Mouse (Mus musculus): ENCODE results near the gene Grik1. TPM values are rescaled to one million over a fixed set of nuclear protein-coding genes. Genes with fewer than 3 reads are reported as not detected.

Gene Grik1
- total RNA-seq, 2 experiments from 2014 or later, result 0.07 to 0.15 TPM

GRCm38 (mm10) chr16:87973394-87974075 is 316.5 kb downstream of the Grik1 start:
- intact Hi-C loops (cut with DNase I), result no loop called here

GRCm38 (mm10) chr16:87971911-87972310 is 318.2 kb downstream of the Grik1 start:
- intact Hi-C loops (cut with DNase I), result no loop called here
- no peak for DNase-seq

More at GRCm38 (mm10) chr16:87973394-87974075, 316.5 kb downstream of the Grik1 start:
- no peak for DNase-seq

DNA sequence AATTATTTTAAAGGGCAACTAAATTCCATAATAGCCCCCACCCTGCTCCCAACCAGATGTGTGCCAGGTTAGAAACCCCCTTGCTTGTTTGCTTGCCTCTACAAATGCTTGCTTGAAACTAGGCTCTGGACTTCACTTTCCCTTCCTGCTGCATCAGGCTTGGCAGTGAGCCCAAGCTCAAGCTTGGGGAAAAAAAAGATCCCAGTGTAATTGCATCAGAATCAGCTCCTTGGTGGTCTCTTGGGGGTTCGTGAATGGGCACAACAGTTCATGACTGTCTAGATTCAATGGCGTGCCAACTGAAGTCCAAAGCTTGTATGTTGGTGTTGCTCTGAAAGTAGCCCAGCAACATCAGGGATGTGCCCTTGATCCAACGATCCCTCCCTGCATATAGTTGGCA is 320.1 kb downstream of the Grik1 start:
- no peak for DNase-seq
- intact Hi-C loops (cut with DNase I), result no loop called here

DNA sequence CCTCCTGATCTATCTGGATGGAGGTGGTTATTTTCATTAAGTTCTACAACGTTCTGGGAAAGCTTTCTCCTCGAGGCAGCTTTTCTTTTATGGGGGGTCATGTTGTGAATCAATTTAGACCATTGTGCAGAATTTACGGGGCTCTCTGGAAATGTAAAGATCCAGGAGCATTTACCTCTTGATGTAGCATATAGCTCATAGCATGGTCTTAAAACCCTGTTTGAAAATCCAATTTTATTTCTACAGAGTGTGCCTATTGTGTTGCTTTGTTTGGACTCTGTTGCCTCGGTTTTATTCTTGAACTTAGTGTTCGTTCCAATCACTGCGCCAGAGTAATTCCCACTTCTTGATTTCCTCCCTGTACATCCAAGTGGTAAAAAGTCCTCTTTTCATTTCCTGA is 328.6 kb downstream of the Grik1 start:
- intact Hi-C loops (cut with DNase I), result no loop called here
- no peak for DNase-seq

DNA sequence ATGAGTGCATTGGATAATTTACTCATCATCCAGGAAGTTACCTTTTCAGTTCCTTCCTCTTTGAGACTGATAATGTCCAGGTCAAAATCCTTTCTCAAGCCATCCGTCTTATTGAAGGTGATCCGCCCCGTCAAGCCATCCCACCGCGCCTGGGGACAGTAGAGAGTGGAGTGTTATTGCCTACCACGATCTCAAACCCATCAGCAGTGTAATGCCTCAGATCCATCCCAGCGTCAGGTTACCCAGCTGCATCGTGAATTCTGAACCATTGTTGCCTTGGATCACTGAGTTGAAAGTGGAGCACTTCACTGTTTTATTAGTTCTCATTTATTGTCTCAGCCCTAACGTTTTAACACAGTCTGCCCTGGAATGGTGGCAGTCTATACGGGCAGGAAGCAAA is 332.6 kb downstream of the Grik1 start:
- no peak for DNase-seq
- intact Hi-C loops (cut with DNase I), result no loop called here

GRCm38 (mm10) chr16:87956178-87956577 is 333.9 kb downstream of the Grik1 start:
- no peak for DNase-seq
- intact Hi-C loops (cut with DNase I), result no loop called here

- intact Hi-C loops (cut with DNase I), result no loop called here
- DNase-seq, result no peak
Measured at GRCm38 (mm10) chr16:87954715-87955441, 335.2 kb downstream of the Grik1 start.

- intact Hi-C loops (cut with DNase I), result no loop called here
- DNase-seq, result no peak
Measured at GRCm38 (mm10) chr16:87953176-87953575, 336.9 kb downstream of the Grik1 start.

DNA sequence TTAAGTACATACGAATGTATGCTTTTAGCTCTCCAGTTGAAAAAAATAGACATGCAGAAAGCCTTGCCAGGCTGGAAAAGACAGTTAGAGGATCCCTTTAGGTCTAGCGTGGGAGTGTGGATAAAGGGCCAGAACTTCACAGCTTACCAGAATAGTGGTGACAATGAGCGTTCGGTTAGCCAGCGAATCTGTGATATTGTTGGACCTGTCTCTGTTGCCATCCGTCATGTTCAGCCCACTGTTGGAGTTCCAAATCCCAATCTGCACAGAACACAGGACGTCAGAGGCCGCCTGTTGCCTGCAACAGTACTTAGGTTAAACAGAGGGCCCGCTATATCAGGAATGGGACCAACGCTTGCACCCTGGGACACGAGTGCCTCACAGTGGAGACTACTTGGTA is 340.2 kb downstream of the Grik1 start:
- no peak for DNase-seq
- intact Hi-C loops (cut with DNase I), result no loop called here

DNA sequence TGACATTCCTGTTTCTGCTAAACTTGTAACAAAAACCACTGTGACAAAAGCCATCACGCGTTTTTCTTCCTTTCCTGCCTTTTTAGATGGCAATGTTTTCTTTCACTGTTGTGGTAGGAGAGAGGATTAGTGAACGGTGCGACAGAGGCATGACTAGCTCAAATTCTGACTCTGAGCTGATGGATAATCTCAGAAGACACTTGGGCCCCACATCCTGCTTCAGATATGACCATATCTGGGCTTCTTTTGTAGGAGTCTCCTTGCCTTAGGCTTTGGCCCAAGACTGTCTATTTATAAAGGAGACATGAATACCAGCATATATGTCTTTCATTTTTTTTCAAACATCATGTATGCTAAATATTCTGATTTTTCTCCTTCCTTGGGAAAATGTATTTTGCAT is 341.9 kb downstream of the Grik1 start:
- DNase-seq, result no peak
- intact Hi-C loops (cut with DNase I), result no loop called here

DNA sequence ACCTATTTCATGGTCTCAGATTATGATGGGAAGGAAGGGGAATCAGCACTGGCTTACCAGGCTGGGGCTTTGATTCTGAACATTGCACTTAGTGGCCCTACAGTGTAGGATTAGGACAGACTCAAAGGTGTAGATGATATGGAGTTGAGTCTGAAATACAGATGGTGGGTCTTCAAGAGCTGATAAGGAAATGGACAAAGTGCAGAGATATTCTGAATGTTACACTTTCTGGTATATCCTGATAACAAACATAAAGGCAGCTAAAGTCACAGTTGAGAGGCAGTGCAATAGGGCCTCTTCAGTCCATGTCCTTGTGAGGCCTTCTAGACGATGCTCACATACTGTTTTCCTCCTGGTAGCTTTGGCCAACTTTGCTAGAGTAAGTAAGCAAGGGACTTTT is 345.7 kb downstream of the Grik1 start:
- no peak for DNase-seq
- intact Hi-C loops (cut with DNase I), result no loop called here

GRCm38 (mm10) chr16:87942103-87942865 is 347.8 kb downstream of the Grik1 start:
- DNase-seq, result no peak
- intact Hi-C loops (cut with DNase I), result no loop called here

GRCm38 (mm10) chr16:87934685-87935084 is 355.4 kb downstream of the Grik1 start:
- intact Hi-C loops (cut with DNase I), result no loop called here
- no peak for DNase-seq

DNA sequence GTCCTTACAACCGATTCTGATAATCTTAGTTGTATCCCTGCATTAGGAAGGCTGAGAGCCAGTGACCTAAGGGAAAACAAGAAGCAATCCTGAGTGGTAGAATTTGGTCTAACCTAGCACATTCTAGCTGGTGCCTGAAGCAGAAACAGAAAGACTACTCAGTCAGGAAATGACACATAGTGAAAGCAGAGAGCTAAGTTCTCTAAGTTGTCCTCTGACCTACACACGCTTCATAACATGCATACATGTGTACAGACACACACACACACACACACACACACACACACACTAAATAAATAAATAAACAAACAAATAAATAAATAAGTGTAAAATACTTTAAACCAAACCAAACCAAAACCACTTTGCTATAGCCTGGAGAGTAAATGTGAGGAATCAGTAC is 358.7 kb downstream of the Grik1 start:
- intact Hi-C loops (cut with DNase I), result no loop called here
- no peak for DNase-seq

GRCm38 (mm10) chr16:87930519-87930918 is 359.5 kb downstream of the Grik1 start:
- no peak for DNase-seq
- intact Hi-C loops (cut with DNase I), result no loop called here

- intact Hi-C loops (cut with DNase I), result no loop called here
Measured at GRCm38 (mm10) chr16:87928671-87929070, 361.4 kb downstream of the Grik1 start.

DNA sequence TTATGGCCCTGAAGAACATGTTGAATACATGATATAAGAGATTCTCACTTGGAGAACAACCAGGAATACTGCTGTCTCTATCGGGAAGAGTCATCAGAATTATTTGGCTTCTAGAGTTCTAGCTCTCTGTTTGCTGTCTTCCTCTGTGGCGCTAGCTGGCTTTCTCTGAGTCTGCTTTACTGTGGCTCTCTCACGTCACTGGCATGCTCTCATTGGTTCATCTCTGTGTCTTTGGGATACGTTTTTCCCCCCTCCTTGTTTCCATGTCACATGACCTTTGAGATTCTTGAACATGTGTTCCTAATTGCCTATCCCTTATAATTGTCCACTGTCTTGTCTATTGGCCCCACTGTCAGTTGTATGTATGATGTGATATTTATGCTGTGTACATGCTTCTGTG is 372.2 kb downstream of the Grik1 start:
- no peak for DNase-seq
- intact Hi-C loops (cut with DNase I), result no loop called here

More at GRCm38 (mm10) chr16:87928671-87929070, 361.4 kb downstream of the Grik1 start:
- no peak for DNase-seq

GRCm38 (mm10) chr16:87917157-87917546 is 372.9 kb downstream of the Grik1 start:
- intact Hi-C loops (cut with DNase I), result no loop called here

DNA sequence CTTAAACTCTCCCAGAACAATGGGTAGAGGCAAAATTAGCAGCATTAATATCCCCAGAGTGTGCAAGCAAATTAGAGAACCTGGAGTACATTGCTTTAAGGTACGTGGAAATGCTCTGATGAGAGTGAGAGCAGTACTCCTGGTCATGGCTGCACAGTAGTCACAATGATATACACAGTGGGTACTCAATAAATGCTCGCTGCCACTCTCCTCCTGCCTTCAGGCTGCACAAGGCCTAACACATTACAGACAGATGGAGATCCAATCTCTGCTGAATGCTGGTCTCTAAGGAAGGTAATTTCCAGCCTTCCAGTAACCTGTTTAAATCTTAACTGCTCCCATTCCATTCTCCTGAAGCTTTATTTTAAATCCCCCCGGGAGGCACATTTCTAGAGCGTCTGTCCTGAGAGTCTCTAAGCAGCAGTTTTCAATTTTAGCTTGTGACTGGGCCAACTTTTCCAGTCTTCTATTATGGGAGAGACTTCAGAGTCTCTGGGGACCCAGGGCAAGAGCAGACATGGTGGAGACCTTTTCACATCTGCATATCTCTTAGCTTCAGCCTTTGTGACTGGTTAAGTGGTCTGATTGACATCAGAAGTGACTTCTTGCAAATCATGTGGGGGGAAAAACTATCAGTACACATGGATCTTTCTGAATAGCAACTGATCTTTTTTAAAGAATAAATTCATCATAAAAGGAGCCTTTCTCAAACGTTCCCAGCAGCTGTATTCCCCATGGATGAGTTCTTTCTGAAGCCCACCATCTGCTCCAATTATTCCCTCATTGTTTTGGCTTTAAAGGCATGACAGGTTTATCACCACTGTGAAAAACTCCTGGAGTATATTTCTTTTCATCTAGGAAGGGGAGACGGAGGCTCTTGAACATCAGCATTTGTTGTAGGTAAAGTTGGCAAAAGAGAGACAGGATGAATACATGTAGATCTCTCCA is 373.6 kb downstream of the Grik1 start:
- intact Hi-C loops (cut with DNase I), result no loop called here
- DNase-seq, result no peak

More at GRCm38 (mm10) chr16:87917157-87917546, 372.9 kb downstream of the Grik1 start:
- no peak for DNase-seq

GRCm38 (mm10) chr16:87915156-87915555 is 374.9 kb downstream of the Grik1 start:
- intact Hi-C loops (cut with DNase I), result no loop called here
- no peak for DNase-seq

Measured in heart, postnatal 10 days (tissue).